Mouse (Mus musculus): Measurements from ENCODE around the gene Hoxa3.

DNA sequence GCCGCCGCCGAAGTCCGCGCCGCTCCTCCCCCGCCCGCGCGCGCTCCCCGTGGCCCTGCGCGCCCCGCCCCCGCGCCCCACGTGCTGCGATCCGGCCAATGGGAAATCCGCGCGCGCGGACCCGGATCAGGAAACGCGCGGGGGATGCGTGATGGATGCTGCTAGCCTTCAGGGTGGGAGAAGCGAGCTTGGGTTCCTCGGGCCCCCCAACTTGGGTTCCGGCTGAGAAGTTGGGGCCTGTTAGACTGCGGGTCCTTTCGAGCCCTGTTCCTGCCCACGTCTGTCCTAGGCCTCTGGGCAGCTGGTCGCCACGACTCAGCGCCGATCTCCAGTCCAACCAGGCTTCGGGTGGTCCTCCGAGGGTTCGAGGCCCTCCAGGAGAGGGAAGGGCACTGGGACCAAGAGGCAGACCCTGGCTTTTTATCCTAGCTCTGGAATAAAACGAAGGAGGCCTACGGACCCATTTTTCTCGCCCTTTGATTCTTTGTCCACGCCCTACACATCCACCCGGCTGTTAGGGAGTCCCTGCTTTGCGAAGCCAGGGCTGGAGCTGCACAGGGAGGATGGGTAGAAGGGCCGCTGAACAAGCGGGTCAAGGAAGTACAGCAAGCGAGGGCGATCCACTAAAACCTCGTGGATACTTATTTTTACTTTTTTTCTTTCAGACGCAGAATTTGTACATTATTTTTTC is 21.1 kb downstream of the Hoxa3 start:
- TF ChIP-seq POLR2A (IDR thresholded peaks at IDR 0.05; ENCODE audit: insufficient read depth, low read depth, low read length) (no peak), CTCF (IDR thresholded peaks at IDR 0.05; ENCODE audit: insufficient read depth, low read depth, low read length) (no peak)

Data from olfactory bulb, adult 2 months (tissue).